Mouse (Mus musculus): Measurements from ENCODE around the gene Psmd5. TPM values are rescaled to one million over a fixed set of nuclear protein-coding genes. Genes with fewer than 3 reads are reported as not detected.

The Psmd5 gene
- polyA plus RNA-seq, 1 experiment from 2014 or later, result 102 TPM

DNA sequence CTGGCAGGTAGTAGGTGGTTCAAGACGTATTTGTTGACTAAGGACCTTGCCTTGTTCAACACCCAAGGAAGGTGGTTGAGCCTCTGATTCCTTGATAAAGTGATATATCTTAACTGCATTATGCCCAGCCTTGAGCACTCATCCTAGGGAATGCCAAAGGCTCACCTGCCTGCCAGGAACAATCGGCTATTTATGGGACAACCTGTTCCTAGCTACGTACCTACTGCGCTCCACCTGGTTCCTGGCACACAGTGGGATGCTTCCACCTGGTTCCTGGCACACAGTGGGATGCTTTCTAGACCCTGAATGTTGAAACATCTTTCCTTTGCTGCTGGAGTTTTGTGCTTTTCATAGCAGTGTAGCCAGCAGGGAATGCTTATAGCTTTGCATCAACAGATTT, 35.0 kb upstream of the Psmd5 start:
- Histone ChIP-seq H3K4me2 (ENCODE audit: low read length) (no peak overlapping the region), H3K27ac (ENCODE audit: low read length) (no peak overlapping the region), H3K9ac (replicated peaks; ENCODE audit: low read depth, low read length) (no peak overlapping the region), H3K4me1 (replicated peaks; ENCODE audit: control insufficient read depth, insufficient read depth, low read length) (peaks cover 21% of the 10 kb centered on the region), H3K27me3 (replicated peaks; ENCODE audit: control insufficient read depth, insufficient read depth, low read length) (peaks cover 17% of the 10 kb centered on the region), H3K36me3 (ENCODE audit: control insufficient read depth, insufficient read depth) (no peaks in the 10 kb centered on the region), H3K9me3 (ENCODE audit: control insufficient read depth, low read length) (no peaks in the 10 kb centered on the region), H3K4me3 (replicated peaks; ENCODE audit: low read length) (no peak overlapping the region)
- 94% methylated on average over 4 of the region's 4 CpGs for WGBS
- ATAC-seq, result no peak

DNA sequence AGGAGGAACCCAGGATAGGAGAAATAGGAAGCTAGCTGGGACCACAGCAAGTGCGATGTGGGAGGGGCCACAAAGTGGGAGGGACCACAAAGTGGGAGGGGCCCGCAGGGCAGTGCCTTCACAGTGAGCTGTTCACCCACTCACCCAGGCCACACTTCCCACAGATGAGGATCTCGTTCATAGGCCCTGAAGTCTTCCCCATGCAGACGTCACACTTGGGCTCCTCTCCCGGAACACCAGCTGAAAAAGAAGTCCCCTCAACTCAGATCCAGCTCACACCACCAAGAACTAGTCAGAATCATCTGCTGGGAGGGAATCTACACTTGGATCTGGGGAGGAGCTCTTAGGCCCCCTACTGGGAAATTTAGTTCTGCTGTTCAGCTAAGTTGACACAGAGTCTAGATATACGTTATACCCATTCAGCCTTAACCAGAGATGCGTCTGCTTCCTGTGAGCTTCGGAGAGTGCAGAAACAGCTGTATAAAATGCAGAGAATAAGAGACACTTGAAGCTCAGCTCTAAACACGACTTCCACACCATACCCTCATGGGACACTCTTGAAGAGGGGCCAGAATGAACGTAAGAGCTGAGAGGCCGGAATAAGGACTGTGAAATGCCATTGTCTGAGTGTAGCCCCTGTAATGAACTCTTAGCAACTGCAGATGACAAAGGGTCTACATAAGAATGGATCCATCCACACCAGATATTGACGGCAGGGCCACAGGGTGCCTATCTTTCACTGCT, 32.3 kb upstream of the Psmd5 start:
- H3K9me3 ChIP-seq (ENCODE audit: control insufficient read depth, low read length), result no peaks in the 10 kb centered on the region

DNA sequence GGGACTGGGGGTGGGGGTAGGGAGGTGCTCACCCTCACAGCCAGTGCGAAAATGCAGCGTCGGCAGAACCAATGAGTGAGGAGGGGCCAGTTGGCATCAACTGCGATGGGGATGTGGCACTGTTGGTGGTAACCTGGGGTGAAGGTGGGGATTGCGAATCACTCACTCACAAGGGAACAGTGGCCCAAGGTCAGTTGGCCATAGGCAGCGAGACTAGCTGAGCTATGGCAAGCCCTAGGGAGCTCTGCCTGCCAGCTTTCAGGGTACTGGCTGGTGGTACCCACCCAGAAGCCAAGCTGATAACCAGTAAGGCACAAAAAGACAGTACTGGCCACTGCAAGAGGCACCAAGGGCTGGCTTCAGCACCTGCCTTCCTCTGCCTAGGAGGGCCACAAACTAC, 31.7 kb upstream of the Psmd5 start:
- no peak for ATAC-seq
- Histone ChIP-seq H3K27ac (ENCODE audit: low read length) (no peak overlapping the region), H3K36me3 (ENCODE audit: control insufficient read depth, insufficient read depth) (no peaks in the 10 kb centered on the region), H3K4me3 (replicated peaks; ENCODE audit: low read length) (no peak overlapping the region), H3K27me3 (replicated peaks; ENCODE audit: control insufficient read depth, insufficient read depth, low read length) (no peaks in the 10 kb centered on the region), H3K9ac (replicated peaks; ENCODE audit: low read depth, low read length) (no peak overlapping the region), H3K4me1 (replicated peaks; ENCODE audit: control insufficient read depth, insufficient read depth, low read length) (peaks cover 13% of the 10 kb centered on the region), H3K4me2 (ENCODE audit: low read length) (no peak overlapping the region), H3K9me3 (ENCODE audit: control insufficient read depth, low read length) (no peaks in the 10 kb centered on the region)
- WGBS, result 73% methylated on average over 6 of the region's 6 CpGs

More for the DNA sequence above, 32.3 kb upstream of the Psmd5 start:
- no peaks in the 10 kb centered on the region for H3K36me3 ChIP-seq (ENCODE audit: control insufficient read depth, insufficient read depth)
- H3K9ac ChIP-seq (replicated peaks; ENCODE audit: low read depth, low read length), result no peak overlapping the region
- no peak overlapping the region for H3K4me3 ChIP-seq (replicated peaks; ENCODE audit: low read length)
- no peak overlapping the region for H3K27ac ChIP-seq (ENCODE audit: low read length)
- no peaks in the 10 kb centered on the region for H3K27me3 ChIP-seq (replicated peaks; ENCODE audit: control insufficient read depth, insufficient read depth, low read length)
- WGBS, result 59% methylated on average over 12 of the region's 12 CpGs
- peaks cover 13% of the 10 kb centered on the region for H3K4me1 ChIP-seq (replicated peaks; ENCODE audit: control insufficient read depth, insufficient read depth, low read length)
- no peak overlapping the region for H3K4me2 ChIP-seq (ENCODE audit: low read length)
- ATAC-seq, result no peak

DNA sequence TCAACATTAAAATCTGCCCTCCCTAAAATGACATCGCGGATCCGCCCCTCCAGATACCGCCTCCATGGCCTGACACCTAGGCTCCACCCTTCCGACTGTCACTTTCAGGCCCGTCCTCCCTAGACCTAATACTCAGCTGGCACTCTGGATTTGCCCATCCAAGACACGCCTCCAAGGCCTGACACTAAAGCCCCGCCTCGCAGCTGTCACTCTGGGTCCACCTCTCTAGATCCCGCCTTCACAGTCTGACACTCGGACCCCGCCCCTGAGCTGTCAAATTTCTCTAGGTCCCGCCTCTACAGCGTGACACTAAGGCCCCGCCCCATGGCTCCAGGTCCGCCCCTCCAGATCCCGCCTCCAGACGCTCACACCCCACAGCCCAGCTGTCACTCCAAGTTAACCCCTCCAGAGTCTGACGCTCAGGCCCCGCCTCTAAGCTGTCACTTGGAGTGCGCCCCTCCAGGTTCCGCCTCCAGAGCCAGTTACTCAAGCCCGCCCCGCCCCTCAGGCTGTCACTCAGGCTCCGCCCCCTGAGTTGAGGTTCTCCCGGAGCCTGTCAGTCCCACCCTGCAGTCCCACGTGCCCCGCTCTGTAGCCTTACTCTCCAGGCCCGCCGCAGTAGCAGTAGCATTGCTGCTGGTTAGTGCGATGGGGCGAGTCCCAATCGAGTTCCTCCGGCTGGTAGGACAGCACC, 30.2 kb upstream of the Psmd5 start:
- no peaks in the 10 kb centered on the region for H3K9me3 ChIP-seq (ENCODE audit: control insufficient read depth, low read length)
- H3K4me2 ChIP-seq (ENCODE audit: low read length), result peak overlapping the region; percentile 71
- H3K36me3 ChIP-seq (ENCODE audit: control insufficient read depth, insufficient read depth), result no peaks in the 10 kb centered on the region
- peak overlapping the region; percentile 48 for H3K9ac ChIP-seq (replicated peaks; ENCODE audit: low read depth, low read length)
- peak; percentile 96 for ATAC-seq
- H3K27ac ChIP-seq (ENCODE audit: low read length), result peak overlapping the region; percentile 82
- peaks cover 13% of the 10 kb centered on the region for H3K4me1 ChIP-seq (replicated peaks; ENCODE audit: control insufficient read depth, insufficient read depth, low read length)
- WGBS, result under 1% methylated on average over 34 of the region's 34 CpGs
- no peaks in the 10 kb centered on the region for H3K27me3 ChIP-seq (replicated peaks; ENCODE audit: control insufficient read depth, insufficient read depth, low read length)
- peak overlapping the region; percentile 45 for H3K4me3 ChIP-seq (replicated peaks; ENCODE audit: low read length)

DNA sequence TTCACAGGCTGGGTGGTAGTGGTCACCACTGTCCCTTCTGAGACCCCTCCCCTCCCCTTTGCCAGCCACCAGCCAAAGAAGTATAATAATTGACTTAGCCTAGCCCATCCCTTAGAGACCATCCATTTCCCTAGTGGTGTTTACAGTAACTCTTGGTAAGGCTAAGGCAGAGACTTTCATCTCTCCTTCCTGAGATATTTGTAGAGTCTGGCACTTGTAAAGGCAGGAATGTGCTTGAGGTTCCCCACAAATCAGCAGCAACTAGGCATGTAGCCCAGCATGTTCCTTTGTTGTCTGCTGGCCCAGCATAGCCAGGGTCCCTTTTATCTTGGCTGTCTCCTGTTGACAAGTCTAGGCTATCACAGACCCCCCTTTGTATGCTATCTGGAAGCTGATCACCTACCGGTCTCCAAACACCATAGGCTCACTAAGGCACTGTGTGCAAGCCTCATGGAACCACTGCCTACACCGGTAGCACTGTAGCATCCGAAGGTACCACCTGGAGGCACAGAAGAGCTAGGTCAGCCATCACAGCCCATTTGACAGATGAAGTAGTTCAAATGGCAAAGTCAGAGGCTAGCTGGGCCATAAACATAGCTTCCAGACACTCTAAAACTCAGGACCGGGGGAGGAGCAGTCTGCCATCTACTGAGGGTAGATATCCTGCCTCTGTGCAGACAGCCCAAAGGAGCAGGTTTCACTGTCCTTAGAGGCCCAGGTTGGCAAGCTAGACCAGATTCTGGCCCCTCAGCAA, 29.1 kb upstream of the Psmd5 start:
- 80% methylated on average over 4 of the region's 4 CpGs for WGBS
- Histone ChIP-seq H3K4me2 (ENCODE audit: low read length) (peak overlapping the region; percentile 71), H3K36me3 (ENCODE audit: control insufficient read depth, insufficient read depth) (no peaks in the 10 kb centered on the region), H3K27me3 (replicated peaks; ENCODE audit: control insufficient read depth, insufficient read depth, low read length) (no peaks in the 10 kb centered on the region), H3K9me3 (ENCODE audit: control insufficient read depth, low read length) (no peaks in the 10 kb centered on the region), H3K27ac (ENCODE audit: low read length) (peak overlapping the region; percentile 82), H3K4me3 (replicated peaks; ENCODE audit: low read length) (peak overlapping the region; percentile 45; the same call in 1 of the 2 replicates), H3K9ac (replicated peaks; ENCODE audit: low read depth, low read length) (no peak overlapping the region; the same call in 1 of the 2 replicates), H3K4me1 (replicated peaks; ENCODE audit: control insufficient read depth, insufficient read depth, low read length) (peaks cover 13% of the 10 kb centered on the region)
- ATAC-seq, result no peak

DNA sequence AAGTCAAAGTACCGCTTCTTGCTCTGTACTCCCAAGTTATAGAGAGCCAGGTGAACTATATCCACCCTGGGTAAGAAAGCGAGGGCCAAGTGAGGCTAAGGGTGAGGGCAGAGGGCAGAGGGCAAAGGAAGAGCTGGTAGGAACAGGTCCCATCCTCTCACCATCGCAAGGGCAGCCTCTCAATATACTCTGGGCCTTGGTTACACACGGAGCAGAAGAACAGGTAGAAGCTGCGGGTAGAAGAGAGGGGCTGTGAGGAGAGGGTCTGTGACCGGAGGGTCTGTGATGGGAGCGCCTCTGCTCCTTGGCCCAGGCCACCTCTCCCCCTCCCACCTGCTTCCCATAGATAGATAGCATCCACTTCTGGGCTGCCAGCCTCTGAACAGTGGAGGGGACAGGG, 28.4 kb upstream of the Psmd5 start:
- H3K4me2 ChIP-seq (ENCODE audit: low read length), result no peak overlapping the region
- H3K9ac ChIP-seq (replicated peaks; ENCODE audit: low read depth, low read length), result no peak overlapping the region
- 89% methylated on average over 7 of the region's 7 CpGs for WGBS
- no peaks in the 10 kb centered on the region for H3K27me3 ChIP-seq (replicated peaks; ENCODE audit: control insufficient read depth, insufficient read depth, low read length)
- H3K4me3 ChIP-seq (replicated peaks; ENCODE audit: low read length), result no peak overlapping the region
- peaks cover 13% of the 10 kb centered on the region for H3K4me1 ChIP-seq (replicated peaks; ENCODE audit: control insufficient read depth, insufficient read depth, low read length)
- no peaks in the 10 kb centered on the region for H3K9me3 ChIP-seq (ENCODE audit: control insufficient read depth, low read length)
- no peak for ATAC-seq
- no peaks in the 10 kb centered on the region for H3K36me3 ChIP-seq (ENCODE audit: control insufficient read depth, insufficient read depth)
- no peak overlapping the region for H3K27ac ChIP-seq (ENCODE audit: low read length)

DNA sequence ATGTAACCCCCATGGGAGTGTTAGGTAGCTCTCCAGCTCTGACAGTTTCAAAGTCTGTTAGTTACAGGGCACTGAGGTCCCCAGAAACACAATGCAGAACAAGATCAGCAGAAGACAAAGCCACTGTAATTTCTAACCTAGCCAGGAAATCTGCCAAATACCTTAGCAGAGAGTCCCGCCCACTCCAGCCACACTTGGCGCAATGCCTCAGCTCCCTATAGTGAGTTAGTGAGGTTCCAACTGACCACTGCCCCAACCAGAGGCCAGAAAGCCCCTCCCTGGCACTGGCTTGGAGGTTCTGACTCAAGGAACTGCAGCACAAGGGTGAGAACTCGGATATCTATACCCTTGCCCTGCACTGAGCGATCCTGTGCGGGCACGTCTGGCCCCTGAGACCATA, 28.0 kb upstream of the Psmd5 start:
- peaks cover 13% of the 10 kb centered on the region for H3K4me1 ChIP-seq (replicated peaks; ENCODE audit: control insufficient read depth, insufficient read depth, low read length)
- no peak overlapping the region for H3K9ac ChIP-seq (replicated peaks; ENCODE audit: low read depth, low read length)
- no peak overlapping the region for H3K4me2 ChIP-seq (ENCODE audit: low read length)
- 85% methylated on average over 6 of the region's 6 CpGs for WGBS
- H3K27ac ChIP-seq (ENCODE audit: low read length), result no peak overlapping the region
- H3K4me3 ChIP-seq (replicated peaks; ENCODE audit: low read length), result no peak overlapping the region
- no peaks in the 10 kb centered on the region for H3K9me3 ChIP-seq (ENCODE audit: control insufficient read depth, low read length)
- H3K27me3 ChIP-seq (replicated peaks; ENCODE audit: control insufficient read depth, insufficient read depth, low read length), result no peaks in the 10 kb centered on the region
- H3K36me3 ChIP-seq (ENCODE audit: control insufficient read depth, insufficient read depth), result no peaks in the 10 kb centered on the region
- ATAC-seq, result no peak

DNA sequence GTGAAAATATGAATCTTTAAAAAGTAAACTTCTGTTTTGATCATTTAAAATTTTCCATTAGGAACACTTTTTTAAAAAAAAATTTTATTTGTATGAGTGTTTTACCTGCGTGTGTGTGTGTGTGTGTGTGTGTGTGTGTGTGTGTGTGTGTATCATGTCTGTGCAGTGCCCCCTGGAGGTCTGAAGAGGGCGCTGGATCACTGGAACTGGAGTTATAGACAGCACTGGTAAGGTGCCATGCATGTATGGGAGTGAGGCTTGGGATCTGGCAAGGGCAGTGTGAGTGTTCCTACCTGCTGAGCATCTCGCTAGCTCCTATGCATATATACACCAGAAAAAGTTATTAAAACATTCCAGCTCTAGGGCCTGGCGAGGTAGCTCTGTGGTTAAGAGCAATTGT, 27.0 kb upstream of the Psmd5 start:
- ATAC-seq, result no peak
- H3K9ac ChIP-seq (replicated peaks; ENCODE audit: low read depth, low read length), result no peak overlapping the region
- no peak overlapping the region for H3K4me3 ChIP-seq (replicated peaks; ENCODE audit: low read length)
- no peaks in the 10 kb centered on the region for H3K27me3 ChIP-seq (replicated peaks; ENCODE audit: control insufficient read depth, insufficient read depth, low read length)
- H3K4me1 ChIP-seq (replicated peaks; ENCODE audit: control insufficient read depth, insufficient read depth, low read length), result peaks cover 13% of the 10 kb centered on the region
- H3K36me3 ChIP-seq (ENCODE audit: control insufficient read depth, insufficient read depth), result no peaks in the 10 kb centered on the region
- H3K9me3 ChIP-seq (ENCODE audit: control insufficient read depth, low read length), result no peaks in the 10 kb centered on the region
- H3K27ac ChIP-seq (ENCODE audit: low read length), result no peak overlapping the region
- 77% methylated on average over 4 of the region's 4 CpGs for WGBS
- H3K4me2 ChIP-seq (ENCODE audit: low read length), result no peak overlapping the region

DNA sequence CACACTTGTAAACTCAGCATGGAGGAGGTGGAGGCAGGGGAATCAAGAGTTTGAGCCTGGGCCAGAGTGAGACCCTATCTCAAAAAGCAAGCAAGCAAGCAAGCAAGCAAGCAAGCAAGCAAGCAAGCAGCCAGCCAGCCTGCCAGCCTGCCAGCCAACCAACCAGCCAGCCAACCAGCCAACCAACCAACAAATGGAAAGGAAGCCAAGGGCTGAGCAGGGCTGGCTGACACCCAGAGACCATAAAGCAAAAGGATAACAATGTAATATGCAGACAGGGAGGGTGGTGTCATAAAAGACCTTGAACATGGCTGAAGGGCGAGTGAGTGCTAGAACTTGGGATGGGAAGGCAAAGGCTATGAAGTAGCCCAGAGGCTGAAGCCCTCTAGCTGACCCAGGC, 25.6 kb upstream of the Psmd5 start:
- Histone ChIP-seq H3K4me1 (replicated peaks; ENCODE audit: control insufficient read depth, insufficient read depth, low read length) (peaks cover 11% of the 10 kb centered on the region), H3K4me2 (ENCODE audit: low read length) (no peak overlapping the region), H3K4me3 (replicated peaks; ENCODE audit: low read length) (no peak overlapping the region), H3K9ac (replicated peaks; ENCODE audit: low read depth, low read length) (no peak overlapping the region), H3K36me3 (ENCODE audit: control insufficient read depth, insufficient read depth) (no peaks in the 10 kb centered on the region), H3K9me3 (ENCODE audit: control insufficient read depth, low read length) (no peaks in the 10 kb centered on the region), H3K27me3 (replicated peaks; ENCODE audit: control insufficient read depth, insufficient read depth, low read length) (no peaks in the 10 kb centered on the region), H3K27ac (ENCODE audit: low read length) (no peak overlapping the region)
- 74% methylated on average over 1 of the region's 1 CpGs for WGBS
- ATAC-seq, result no peak
